Mouse (Mus musculus) megakaryocyte, embryonic 14.5 days (primary cell): Measurements from ENCODE around the gene Cpt1a. TPM values are rescaled to one million over a fixed set of nuclear protein-coding genes. Genes with fewer than 3 reads are reported as not detected.

Source experiments
- H3K27me3 ChIP-seq: replicated peaks from 2 replicates; pipeline ENCODE3; 2012; ENCODE audit warnings: inconsistent platforms
- H3K36me3 ChIP-seq: replicated peaks from 2 replicates; pipeline ENCODE3; 2012; ENCODE audit warnings: low read length, inconsistent platforms, mixed read lengths
- H3K4me1 ChIP-seq: 2 replicates; pipeline ENCODE4 v1.6.1; 2012; ENCODE audit warnings: inconsistent platforms
- H3K4me3 ChIP-seq: replicated peaks from 2 replicates; pipeline ENCODE3; 2012; ENCODE audit warnings: moderate library complexity, mild to moderate bottlenecking, inconsistent platforms
- H3K9me3 ChIP-seq: 2 replicates; pipeline ENCODE4 v1.6.1; 2012; ENCODE audit warnings: inconsistent platforms
- FLI1 ChIP-seq: IDR thresholded peaks from 2 replicates; pipeline ENCODE4 v1.6.1; 2012; ENCODE audit warnings: low read length, inconsistent platforms, mixed read lengths
- GATA1 ChIP-seq: IDR thresholded peaks from 3 replicates; pipeline ENCODE4 v1.6.1; 2012; ENCODE audit warnings: mixed read lengths, low read length, inconsistent platforms, borderline replicate concordance
- polyA plus RNA-seq: library from polyadenylated mRNA; stranded (reverse); fragments of >175 nt; gene quantifications from 2 replicates; pipeline ENCODE4 v1.2.3, GENCODE M21; 2012; ENCODE audit warnings: low replicate concordance; ENCODE audit not compliant: insufficient read depth

The Cpt1a gene
- polyA plus RNA-seq, 1 experiment: 6.7 TPM

GRCm38 (mm10) chr19:3422981-3423380 lies 100.8 kb downstream of the Cpt1a start:
- H3K27me3 ChIP-seq: peaks cover 39% of the 10 kb centered on the region
- no peak for TF ChIP-seq FLI1
- no peak for TF ChIP-seq GATA1

DNA sequence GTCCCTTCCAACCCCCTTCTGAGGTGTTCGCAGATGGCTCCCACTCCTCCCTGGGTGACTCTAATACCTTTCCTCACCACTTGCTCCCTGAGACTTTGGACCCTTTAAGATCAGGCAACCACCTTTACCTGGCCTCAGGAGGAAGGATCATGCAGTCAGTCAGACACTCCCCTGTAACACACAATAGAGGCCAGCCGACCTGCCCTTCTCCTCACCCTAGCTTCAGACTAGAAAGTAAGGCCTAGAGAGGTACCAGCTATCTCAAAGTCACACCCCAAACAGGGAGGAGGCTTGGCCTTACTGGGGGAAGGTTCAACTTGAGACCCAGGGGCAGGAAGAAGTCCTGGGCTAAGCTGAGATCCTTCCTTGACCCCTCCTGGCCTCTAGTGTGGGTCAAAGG lies 102.1 kb downstream of the Cpt1a start:
- Histone ChIP-seq H3K4me1 (peaks cover 12% of the 10 kb centered on the region), H3K36me3 (no peaks in the 10 kb centered on the region), H3K9me3 (peaks cover 13% of the 10 kb centered on the region), H3K4me3 (no peak overlapping the region), H3K27me3 (peaks cover 42% of the 10 kb centered on the region)
- TF ChIP-seq GATA1 (no peak), FLI1 (no peak)

More at GRCm38 (mm10) chr19:3422981-3423380, 100.8 kb downstream of the Cpt1a start:
- H3K9me3 ChIP-seq: peaks cover 19% of the 10 kb centered on the region
- no peak overlapping the region for H3K4me3 ChIP-seq
- peaks cover 15% of the 10 kb centered on the region for H3K4me1 ChIP-seq
- H3K36me3 ChIP-seq: no peaks in the 10 kb centered on the region

DNA sequence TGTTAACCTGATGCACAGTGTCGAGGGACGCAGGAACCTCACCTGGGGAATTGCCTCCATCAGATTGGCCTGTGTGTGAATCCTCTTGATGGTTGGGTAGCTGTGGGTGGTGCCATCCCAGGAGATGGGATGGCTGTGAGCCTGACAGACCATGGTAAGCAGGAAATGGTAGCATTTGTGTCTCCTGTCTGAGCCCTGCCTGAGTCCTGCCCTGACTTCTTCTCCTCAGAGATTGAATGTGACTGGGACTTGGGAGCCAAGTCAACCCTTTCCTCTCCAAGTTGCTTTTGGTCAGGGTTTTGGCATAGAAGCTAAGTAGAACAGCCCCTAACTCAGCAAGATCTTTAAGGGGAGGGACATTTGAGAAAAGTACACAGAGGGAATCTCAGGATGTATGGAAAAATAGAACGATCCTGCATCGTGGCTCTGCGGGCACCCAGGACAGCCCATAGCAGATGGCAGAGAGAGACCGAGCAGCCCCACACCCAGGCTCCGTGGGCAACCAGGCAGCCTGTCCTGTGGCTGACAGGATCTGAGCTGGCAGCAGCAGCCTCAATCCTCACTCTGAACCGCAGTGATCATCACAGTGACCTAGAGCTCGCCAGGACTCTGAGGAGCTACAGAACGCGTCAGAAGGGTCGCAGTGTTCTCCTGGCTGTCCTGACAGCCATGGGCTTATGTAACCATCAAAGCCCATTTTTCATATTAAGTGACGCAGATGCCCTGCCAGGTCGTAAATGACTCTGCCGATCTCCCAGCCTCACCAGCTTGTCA lies 106.1 kb downstream of the Cpt1a start:
- Histone ChIP-seq H3K9me3 (no peaks in the 10 kb centered on the region), H3K4me3 (no peak overlapping the region), H3K4me1 (peaks cover 7% of the 10 kb centered on the region; the same call in 1 of the 2 replicates), H3K27me3 (peaks cover 47% of the 10 kb centered on the region), H3K36me3 (no peaks in the 10 kb centered on the region)
- no peak for TF ChIP-seq FLI1
- no peak for TF ChIP-seq GATA1

DNA sequence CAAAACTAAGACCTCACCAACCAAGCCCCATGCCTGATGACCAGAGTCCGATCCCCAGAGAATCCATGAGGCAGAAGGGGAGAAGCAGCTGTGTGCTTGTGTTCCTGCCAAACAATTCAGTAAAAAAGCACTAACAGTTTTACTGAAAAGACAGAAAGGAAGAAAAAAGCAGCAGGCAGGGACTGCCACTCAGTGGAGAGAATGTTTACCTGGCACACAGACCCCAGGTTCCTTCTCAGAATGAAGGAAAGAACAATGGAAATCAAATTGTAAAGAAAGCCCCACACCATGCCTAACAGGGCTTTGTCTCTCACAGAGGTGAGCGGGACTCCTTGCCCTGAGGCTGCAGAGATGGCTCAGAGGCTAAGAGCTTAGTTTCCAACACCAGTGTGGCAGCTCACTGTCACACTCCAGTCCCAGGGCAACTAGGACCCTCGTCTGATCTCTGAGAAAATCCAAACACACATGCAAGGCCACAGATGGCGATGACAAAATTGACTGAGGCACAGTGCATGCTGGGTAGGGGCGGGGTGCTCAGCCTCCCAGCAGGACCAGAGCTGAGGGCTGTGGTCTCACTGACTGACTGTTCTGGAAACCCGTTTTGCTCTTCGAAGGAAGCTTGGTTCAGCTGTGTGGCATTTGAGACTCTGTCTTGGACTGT lies 107.2 kb downstream of the Cpt1a start:
- H3K27me3 ChIP-seq: peaks cover 46% of the 10 kb centered on the region
- no peaks in the 10 kb centered on the region for H3K9me3 ChIP-seq
- no peaks in the 10 kb centered on the region for H3K36me3 ChIP-seq
- TF ChIP-seq FLI1: no peak
- no peak for TF ChIP-seq GATA1
- H3K4me3 ChIP-seq: no peak overlapping the region
- peaks cover 17% of the 10 kb centered on the region for H3K4me1 ChIP-seq

DNA sequence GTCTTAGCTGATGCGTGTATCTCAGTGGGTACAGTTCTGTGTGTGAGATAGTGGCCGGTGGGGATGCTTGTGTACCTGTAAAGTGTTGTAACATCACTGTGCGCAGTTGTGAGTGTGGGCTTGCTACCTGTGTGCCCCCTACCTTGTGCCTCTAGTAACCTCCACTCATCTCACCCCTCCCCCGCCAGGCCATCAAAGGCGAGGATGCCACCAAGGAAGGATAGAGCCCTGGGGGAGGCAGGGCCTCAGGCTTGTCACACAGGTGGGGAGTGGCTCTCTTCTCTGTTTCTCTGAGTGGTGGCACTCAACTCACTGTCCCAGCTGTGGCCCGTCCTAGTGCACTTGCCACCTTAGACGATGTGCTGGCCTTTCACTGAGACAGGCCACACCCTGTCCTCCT lies 108.9 kb downstream of the Cpt1a start:
- no peak overlapping the region for H3K4me3 ChIP-seq
- no peak for TF ChIP-seq GATA1
- no peak for TF ChIP-seq FLI1
- H3K4me1 ChIP-seq: peaks cover 23% of the 10 kb centered on the region
- peaks cover 46% of the 10 kb centered on the region for H3K27me3 ChIP-seq
- H3K9me3 ChIP-seq: no peaks in the 10 kb centered on the region
- no peaks in the 10 kb centered on the region for H3K36me3 ChIP-seq

DNA sequence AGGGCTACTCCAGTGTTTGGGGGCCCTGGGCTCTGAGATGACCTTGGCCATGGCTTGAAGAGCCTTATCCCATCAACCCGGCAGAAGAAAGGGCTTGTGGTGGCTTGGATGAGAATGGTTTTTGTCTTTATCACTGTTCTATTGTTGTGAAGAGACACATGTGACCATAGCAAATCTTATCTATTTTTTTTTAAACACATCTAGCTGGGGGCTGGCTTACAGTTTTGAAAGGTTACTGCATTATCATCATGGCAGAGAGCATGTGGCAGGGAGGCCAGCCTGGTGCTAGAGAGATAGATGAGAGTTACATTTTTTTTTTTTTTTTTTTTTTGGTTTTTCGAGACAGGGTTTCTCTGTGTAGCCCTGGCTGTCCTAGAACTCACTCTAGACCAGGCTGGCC lies 109.8 kb downstream of the Cpt1a start:
- H3K4me3 ChIP-seq: no peak overlapping the region
- peaks cover 50% of the 10 kb centered on the region for H3K27me3 ChIP-seq
- peaks cover 23% of the 10 kb centered on the region for H3K4me1 ChIP-seq
- H3K9me3 ChIP-seq: no peaks in the 10 kb centered on the region
- TF ChIP-seq FLI1: no peak
- TF ChIP-seq GATA1: no peak
- H3K36me3 ChIP-seq: no peaks in the 10 kb centered on the region

GRCm38 (mm10) chr19:3434124-3434523 lies 112.0 kb downstream of the Cpt1a start:
- Histone ChIP-seq H3K4me3 (no peak overlapping the region), H3K4me1 (peaks cover 23% of the 10 kb centered on the region), H3K9me3 (no peaks in the 10 kb centered on the region), H3K36me3 (no peaks in the 10 kb centered on the region), H3K27me3 (peaks cover 58% of the 10 kb centered on the region)
- no peak for TF ChIP-seq GATA1
- no peak for TF ChIP-seq FLI1

GRCm38 (mm10) chr19:3434641-3435040 lies 112.5 kb downstream of the Cpt1a start:
- peaks cover 59% of the 10 kb centered on the region for H3K27me3 ChIP-seq
- H3K9me3 ChIP-seq: no peaks in the 10 kb centered on the region
- TF ChIP-seq GATA1: no peak
- TF ChIP-seq FLI1: no peak
- H3K36me3 ChIP-seq: no peaks in the 10 kb centered on the region
- no peak overlapping the region for H3K4me3 ChIP-seq
- peaks cover 23% of the 10 kb centered on the region for H3K4me1 ChIP-seq

Other genes with a start within 250 kb of the Cpt1a start
- gene Mrpl21, start 39.4 kb upstream of the Cpt1a start, polyA plus RNA-seq: 8.9 and 14.9 TPM in 2 replicates
- 0.64 and 7.2 TPM in 2 replicates for gene Ighmbp2, start 39.3 kb upstream of the Cpt1a start, polyA plus RNA-seq
- gene Tesmin, start 66.5 kb downstream of the Cpt1a start, polyA plus RNA-seq: 1.0 and 2.5 TPM in 2 replicates
- gene Gal, start 92.2 kb downstream of the Cpt1a start, polyA plus RNA-seq: 0.65 TPM in 1 of 2 replicates, not detected in the other